24 mouse cellular contexts compared by ENCODE assay signal in the genomic region with DNA sequence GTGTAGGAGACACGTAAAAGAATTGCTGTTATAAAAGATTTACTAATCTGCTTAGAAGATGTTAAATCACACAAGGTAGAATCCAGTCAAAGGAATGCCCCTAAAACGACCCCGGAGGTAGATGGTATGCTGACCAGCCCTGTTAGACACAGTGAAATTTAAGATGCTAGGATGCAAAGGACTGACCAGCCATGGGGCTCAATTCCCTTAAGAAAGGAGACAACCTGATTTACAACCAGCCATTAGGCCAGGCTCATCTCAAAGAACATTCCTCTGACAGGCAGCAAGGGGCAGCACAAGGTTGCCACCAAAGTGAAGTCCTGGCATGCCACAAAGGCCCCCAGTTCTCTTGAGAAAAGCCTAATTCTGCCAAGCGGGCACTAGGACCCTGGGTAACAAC.
"Had no signal": no experiment of that assay in that cellular context is flagged by ENCODE, and none has a peak within 500 bp of the region (broad histone marks: within the 10 kb centered on the region; RNA-seq: fewer than 3 reads in every experiment).

No protein-coding gene starts in this region.

- H3K27ac ChIP-seq: limb, embryonic 12.5 days; limb, embryonic 15.5 days; liver, embryonic 14.5 days; macrophage; midbrain, embryonic 10.5 days; midbrain, embryonic 13.5 days; neural tube, embryonic 13.5 days; stomach, embryonic 15.5 days had no signal

- H3K4me1 ChIP-seq: limb, embryonic 12.5 days; limb, embryonic 15.5 days; midbrain, embryonic 10.5 days; midbrain, embryonic 13.5 days; neural tube, embryonic 13.5 days; stomach, embryonic 15.5 days had no signal

- H3K4me2 ChIP-seq: limb, embryonic 12.5 days; limb, embryonic 15.5 days; liver, embryonic 11.5 days; lung, embryonic 14.5 days; midbrain, embryonic 13.5 days; neural tube, embryonic 13.5 days; stomach, embryonic 15.5 days had no signal

- H3K9me3 ChIP-seq: limb, embryonic 12.5 days; limb, embryonic 15.5 days; midbrain, embryonic 10.5 days; midbrain, embryonic 13.5 days; neural tube, embryonic 13.5 days; stomach, embryonic 15.5 days had no signal

- H3K9ac ChIP-seq: limb, embryonic 12.5 days; limb, embryonic 15.5 days; liver, embryonic 14.5 days; liver, postnatal 0 days; lung, embryonic 14.5 days; midbrain, embryonic 13.5 days; neural tube, embryonic 13.5 days; stomach, embryonic 15.5 days had no signal

- H3K27me3 ChIP-seq: limb, embryonic 12.5 days; limb, embryonic 15.5 days; midbrain, embryonic 13.5 days; neural tube, embryonic 13.5 days; stomach, embryonic 15.5 days had no signal

- H3K4me3 ChIP-seq: limb, embryonic 12.5 days; limb, embryonic 15.5 days; midbrain, embryonic 10.5 days; midbrain, embryonic 13.5 days; myocyte; neural tube, embryonic 13.5 days; stomach, embryonic 15.5 days had no signal

- DNase-seq: kidney, adult 8-10 months; kidney, postnatal 4 days; left cerebral cortex, postnatal 4 days; liver, postnatal 0 days; lung, embryonic 14.5 days; retina, postnatal 1 day; right cerebral cortex, postnatal 25 days; spleen, adult 18-20 months; thymus, adult 18-20 months; thymus, postnatal 14 days; thymus, postnatal 4 days had no signal

- ATAC-seq: intestine, postnatal 0 days; liver, postnatal 0 days; lung, postnatal 0 days; midbrain, embryonic 13.5 days; midbrain, embryonic 16.5 days had no signal
